Mouse (Mus musculus): ENCODE data around the gene Nfib. TPM values are rescaled to one million over a fixed set of nuclear protein-coding genes. Genes with fewer than 3 reads are reported as not detected.

Gene Nfib
- total RNA-seq, 1 experiment from 2014 or later: 0.10 TPM

DNA sequence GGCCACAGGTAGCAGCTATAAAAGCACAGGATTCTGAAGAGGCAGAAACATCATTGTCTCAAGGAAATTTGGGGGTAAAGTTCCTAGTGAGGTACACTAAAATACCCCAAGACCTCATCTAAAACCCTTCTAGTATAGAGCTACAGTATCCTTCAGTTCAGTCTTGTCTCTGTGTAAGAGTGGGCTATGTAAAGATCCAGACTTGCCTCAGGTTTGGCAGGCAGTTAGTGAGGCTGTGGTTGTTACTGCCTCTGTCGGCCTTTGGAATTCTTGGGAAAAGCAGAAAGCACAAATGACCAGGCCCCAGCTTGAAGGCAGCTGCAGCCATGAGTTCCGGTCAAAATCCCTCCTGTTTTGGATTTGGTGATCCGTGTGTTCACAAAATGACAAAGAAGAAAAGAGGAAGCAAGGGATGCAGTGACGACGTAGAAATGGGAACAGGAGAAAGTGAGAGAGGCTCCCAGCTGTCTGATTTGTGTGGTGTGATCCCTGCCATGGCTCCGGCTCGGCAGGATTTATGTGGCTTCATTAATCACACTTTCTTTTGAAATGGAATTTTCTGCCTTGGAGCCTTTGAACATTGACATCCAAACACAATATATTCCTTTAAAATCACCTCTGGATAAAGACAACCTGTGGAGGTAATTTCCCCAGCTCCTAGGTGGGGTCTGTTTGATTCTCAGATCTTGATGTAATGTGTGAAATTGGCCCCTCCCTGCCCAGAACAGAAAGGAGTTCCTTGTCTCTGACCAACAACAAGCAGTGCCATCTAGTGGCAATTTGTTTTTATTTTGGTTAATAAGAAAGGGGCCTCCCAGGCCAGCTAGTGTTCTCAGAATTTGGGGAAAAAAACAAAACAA, 91.7 kb downstream of the Nfib start:
- ATAC-seq (replicated peaks in 1 of 2; ENCODE audit: insufficient read depth in 1 of 2, low FRiP score in 2 of 2, low TSS enrichment in 1 of 2, low read depth in 1 of 2, poor library complexity in 2 of 2, severe bottlenecking in 2 of 2): peak; percentile 46 to 77; a peak in 3 of 4 replicates

DNA sequence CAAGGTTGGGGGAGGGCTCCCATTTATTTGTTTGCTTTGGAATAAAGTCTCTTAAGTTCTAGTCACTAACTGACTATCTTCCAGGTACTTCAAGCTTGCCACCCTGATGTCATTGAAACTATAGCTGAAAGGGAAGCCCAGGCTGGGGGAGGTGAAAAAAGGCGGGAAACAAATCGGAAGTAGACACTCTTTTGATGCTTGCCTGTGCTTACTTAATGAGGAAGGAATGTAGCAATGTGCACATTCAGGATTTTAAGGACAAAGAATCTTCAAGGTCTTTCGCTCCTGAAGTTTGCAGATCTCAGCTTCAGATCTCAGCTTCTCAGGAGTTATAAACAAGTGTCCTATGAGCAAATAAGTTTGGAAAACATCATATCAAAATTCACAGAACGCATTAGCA, 95.9 kb downstream of the Nfib start:
- no peak for ATAC-seq (replicated peaks in 1 of 2; ENCODE audit: insufficient read depth in 1 of 2, low FRiP score in 2 of 2, low TSS enrichment in 1 of 2, low read depth in 1 of 2, poor library complexity in 2 of 2, severe bottlenecking in 2 of 2)

DNA sequence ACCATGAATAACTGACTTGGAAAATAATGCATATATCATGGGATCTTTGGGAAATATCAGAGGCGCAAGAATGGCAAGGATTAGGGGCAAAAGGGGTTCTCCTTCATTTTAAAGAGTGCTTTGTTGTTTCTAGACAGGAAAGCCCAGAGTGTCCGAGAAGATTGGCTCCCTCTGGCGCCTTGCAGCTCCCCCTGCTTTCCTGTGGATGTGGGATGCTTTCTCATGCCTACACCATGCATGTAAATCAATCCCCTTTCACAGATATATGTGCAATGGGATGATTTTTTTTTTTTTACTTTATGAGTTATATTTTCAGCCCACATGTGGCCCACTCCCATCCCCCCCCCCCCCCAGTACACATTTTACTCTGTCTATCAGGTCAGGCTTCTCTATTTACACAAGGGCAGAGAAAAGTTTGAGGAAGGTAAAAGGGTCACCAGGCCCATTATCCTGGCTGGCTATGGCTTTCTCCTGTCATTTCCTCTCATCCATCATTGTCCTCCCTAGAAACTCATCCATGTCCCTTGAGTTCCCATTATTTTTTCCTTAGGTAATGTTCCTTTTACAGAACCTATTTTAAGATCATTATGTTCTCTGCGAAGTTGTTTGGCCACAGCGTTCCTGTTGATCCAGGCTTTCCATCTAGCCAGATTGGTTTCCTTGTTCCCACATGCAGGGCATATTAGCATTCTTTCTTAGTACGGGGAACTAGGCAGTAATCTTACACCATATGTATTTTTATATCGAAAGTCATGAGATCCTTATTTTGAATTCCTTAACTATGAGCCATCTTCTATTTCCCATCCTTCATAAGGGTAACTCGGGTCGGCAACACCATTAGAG, 96.6 kb downstream of the Nfib start:
- ATAC-seq (replicated peaks in 1 of 2; ENCODE audit: insufficient read depth in 1 of 2, low FRiP score in 2 of 2, low TSS enrichment in 1 of 2, low read depth in 1 of 2, poor library complexity in 2 of 2, severe bottlenecking in 2 of 2): no peak

DNA sequence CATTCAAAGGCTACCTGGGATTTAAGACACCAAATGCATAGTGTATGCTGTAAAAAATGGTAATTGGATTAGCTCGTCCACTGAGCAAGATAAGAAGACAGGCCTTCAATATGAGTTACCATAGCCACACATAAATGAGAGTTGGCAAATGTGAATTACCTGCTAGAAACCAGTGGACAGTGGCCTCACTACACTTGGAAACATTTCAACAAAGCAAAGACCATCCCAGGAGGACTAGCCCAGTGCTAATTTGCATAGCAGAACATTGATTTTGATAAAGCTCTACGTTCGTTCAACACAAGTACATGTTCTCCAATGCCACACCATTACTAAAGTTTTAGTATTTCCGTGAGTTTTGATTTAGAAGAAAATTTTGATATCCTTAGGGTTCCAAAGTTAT, 98.3 kb downstream of the Nfib start:
- no peak for ATAC-seq (replicated peaks in 1 of 2; ENCODE audit: insufficient read depth in 1 of 2, low FRiP score in 2 of 2, low TSS enrichment in 1 of 2, low read depth in 1 of 2, poor library complexity in 2 of 2, severe bottlenecking in 2 of 2)

DNA sequence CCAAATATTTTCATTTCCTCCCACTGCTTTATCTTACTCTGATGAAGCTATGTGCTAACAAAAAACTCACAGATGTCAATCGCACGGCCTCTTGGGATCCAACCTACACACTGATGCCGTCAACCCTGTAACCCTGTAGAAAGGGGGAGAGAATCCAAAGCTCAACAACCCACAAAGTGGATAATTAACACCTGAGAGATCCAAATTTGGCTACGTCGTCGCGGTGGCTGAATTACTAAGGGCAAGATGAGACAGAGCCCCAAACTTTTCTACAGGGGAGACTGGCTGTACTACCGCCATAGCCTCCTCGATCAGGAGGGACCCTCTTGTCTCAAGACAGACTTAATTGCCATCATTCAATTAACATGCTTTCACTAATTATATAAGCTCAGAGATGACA, 99.2 kb downstream of the Nfib start:
- no peak for ATAC-seq (replicated peaks in 1 of 2; ENCODE audit: insufficient read depth in 1 of 2, low FRiP score in 2 of 2, low TSS enrichment in 1 of 2, low read depth in 1 of 2, poor library complexity in 2 of 2, severe bottlenecking in 2 of 2)

DNA sequence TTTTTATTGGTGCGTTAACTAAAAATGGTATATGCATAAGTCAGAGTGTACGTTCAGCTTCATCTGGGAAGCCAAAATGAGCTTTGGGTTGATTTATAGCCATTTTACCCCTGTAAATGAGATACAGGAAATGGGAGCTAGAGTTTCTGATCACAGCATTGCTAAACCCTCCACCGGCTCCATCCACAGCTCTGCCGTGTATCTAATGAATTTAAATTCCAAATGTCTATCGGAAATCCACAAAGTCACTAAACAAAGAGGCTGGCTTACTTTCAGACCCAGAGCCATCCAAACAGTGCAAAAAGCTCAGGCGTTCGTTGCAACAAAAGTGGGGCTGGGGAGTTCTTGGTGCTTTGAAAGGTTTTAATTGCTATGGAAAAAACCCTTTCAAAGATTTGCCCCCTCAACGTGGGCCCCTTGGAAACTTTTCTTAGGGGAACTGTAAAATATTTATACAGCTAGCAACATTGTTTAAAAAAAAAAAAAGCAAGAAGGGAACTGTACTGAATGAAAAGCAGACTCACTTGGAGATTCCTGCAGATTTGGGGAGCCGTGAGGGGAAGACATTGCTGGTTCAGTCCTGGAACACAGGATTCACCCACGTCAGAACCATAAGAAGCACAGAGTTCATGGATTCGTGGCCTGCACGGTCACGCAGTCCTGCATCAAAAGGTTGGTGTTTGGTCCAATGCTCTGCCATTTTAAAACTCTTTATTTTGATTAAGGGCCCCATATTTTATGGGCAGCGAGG, 100.3 kb downstream of the Nfib start:
- ATAC-seq (replicated peaks in 1 of 2; ENCODE audit: insufficient read depth in 1 of 2, low FRiP score in 2 of 2, low TSS enrichment in 1 of 2, low read depth in 1 of 2, poor library complexity in 2 of 2, severe bottlenecking in 2 of 2): no peak

DNA sequence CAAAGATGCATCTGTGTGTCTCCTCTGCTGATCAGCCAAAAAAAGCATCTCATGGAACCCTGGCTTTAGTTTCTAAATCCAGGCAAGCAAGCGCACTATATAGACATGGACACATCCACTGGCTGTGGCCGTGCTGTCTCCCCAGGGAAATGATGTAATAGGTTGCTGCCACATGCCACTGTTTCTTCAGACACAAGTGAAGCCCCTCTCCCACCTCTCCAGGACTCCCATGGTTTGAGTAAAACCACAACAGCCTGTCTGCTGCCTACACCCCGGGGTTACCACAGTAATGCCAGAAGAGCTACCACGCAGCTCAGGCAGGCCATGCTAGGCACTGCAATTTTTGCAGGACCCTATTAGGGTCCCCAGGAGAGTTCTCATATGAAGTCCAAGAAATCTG, 101.0 kb downstream of the Nfib start:
- no peak for ATAC-seq (replicated peaks in 1 of 2; ENCODE audit: insufficient read depth in 1 of 2, low FRiP score in 2 of 2, low TSS enrichment in 1 of 2, low read depth in 1 of 2, poor library complexity in 2 of 2, severe bottlenecking in 2 of 2)

DNA sequence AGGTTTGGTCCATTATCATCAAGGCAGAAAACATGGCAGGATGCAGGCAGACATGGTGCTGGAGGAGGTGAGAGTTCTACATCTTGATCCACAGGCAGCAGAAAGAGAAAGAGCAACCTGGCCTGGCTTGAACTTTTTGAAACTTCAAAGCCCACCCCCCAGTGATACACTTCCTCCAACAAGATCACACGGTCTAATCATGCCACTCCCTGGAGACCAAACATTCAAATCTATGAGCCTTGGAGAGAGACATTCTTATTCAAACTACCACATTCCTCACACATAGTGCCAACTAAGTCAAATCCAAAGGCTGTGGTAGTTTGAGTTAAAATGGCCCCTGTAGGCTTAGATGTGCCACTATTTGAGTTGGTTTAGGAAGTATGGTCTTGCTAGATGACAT, 104.9 kb downstream of the Nfib start:
- no peak for ATAC-seq (replicated peaks in 1 of 2; ENCODE audit: insufficient read depth in 1 of 2, low FRiP score in 2 of 2, low TSS enrichment in 1 of 2, low read depth in 1 of 2, poor library complexity in 2 of 2, severe bottlenecking in 2 of 2)

DNA sequence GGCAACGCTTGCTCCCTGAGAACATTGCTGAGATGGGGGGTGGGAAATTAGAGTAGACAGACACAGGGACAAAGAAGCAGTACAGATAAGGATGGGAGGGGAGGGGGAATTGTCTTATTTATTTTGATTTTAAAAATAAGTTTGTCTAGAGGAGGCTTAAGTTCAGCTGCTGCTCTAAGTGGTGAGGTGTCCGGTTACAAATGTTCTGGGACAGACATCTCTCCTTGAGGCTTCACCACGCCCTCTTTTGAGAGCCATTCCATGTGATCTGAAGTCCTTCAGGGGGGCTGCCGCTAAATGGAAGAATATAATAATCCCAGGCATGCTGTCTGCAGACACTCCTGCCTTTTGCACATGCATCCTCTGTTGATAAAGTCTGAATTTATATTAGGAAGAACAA, 107.1 kb downstream of the Nfib start:
- no peak for ATAC-seq (replicated peaks in 1 of 2; ENCODE audit: insufficient read depth in 1 of 2, low FRiP score in 2 of 2, low TSS enrichment in 1 of 2, low read depth in 1 of 2, poor library complexity in 2 of 2, severe bottlenecking in 2 of 2)

DNA sequence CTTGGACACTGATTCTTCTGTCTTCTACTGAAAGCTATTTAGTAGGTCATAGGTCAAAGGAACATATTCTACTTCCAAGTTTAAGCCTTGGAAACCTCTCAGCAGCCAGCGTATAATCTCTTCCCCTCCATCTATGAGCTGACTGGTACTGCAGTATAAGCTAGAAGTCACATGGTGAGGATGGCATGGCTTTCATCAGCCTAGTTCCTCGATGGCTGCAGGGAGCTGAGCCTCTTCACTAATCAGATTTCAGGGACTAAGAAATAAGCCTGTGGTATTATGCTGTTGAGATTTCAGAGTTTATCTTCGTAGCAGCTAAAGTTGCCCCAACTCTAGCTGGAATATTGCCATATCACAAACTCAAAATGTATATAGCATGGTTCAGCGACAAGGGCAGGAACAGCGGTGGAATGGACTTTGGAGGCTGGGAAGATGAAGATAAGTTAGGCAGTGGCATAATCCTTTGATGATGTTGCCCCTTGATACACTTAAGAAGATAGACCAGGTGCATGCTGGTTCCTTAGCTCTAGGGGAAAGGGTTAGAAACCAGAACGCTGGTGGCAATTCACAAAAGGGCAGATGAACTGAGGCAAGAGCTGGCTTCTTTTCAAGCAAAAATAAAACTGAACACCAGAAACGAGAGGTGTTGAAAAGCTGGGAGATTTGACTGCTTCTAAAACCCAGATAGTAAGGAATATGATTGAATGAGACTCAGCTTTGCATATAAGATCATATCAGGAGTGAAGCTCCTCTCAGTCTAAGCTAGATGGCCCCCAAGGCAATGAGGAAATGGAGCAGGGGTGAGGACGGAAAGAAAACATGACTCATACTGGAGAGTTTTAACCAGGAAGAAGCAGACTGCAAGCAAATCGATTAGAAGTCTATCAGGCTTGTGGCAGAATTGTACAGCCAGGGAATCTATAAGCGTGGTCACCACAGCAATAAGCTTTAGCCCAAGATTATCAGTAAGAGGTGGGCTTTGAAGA, 111.6 kb downstream of the Nfib start:
- no peak for ATAC-seq (replicated peaks in 1 of 2; ENCODE audit: insufficient read depth in 1 of 2, low FRiP score in 2 of 2, low TSS enrichment in 1 of 2, low read depth in 1 of 2, poor library complexity in 2 of 2, severe bottlenecking in 2 of 2)

DNA sequence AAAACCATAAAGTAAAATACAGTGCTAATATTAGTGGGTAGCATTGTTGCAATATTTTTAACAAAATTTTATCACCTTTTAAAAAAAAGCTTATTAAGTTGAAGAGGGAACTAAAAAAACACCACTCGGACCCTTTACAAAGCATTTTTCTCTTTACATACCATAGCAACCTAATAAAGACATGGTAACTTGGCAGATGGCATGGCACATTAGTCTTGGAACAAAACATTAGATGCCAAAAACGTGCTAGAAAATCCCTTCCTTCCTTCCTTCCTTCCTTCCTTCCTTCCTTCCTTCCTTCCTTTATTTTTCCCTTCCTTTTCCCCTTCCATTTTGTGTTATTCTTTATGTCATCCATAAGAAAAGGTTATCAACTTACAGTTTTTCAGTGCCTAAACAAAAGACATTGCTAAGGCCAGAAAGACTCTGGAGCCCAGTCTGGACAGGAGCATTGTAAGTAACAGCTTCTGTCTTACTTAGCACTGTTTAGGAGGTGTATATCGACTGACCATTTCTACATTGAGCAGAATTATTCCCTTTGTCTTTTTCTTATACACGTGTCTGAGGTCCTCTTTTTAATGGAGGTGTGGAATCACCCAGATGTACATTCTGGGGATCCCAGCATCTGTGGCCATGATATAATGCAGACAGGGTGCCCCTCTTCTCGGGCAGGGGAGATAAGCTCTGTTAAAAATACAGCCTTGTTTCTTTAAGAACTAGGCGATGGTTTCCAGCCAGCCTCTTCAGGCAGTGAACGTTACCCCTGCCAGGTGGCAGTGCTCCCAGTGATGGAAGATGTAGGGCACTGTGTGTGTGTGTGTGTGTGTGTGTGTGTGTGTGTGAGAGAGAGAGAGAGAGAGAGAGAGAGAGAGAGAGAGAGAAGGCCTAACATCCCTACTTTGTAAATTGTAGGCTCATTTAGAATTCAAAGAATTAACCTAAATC, 113.2 kb downstream of the Nfib start:
- no peak for ATAC-seq (replicated peaks in 1 of 2; ENCODE audit: insufficient read depth in 1 of 2, low FRiP score in 2 of 2, low TSS enrichment in 1 of 2, low read depth in 1 of 2, poor library complexity in 2 of 2, severe bottlenecking in 2 of 2)

DNA sequence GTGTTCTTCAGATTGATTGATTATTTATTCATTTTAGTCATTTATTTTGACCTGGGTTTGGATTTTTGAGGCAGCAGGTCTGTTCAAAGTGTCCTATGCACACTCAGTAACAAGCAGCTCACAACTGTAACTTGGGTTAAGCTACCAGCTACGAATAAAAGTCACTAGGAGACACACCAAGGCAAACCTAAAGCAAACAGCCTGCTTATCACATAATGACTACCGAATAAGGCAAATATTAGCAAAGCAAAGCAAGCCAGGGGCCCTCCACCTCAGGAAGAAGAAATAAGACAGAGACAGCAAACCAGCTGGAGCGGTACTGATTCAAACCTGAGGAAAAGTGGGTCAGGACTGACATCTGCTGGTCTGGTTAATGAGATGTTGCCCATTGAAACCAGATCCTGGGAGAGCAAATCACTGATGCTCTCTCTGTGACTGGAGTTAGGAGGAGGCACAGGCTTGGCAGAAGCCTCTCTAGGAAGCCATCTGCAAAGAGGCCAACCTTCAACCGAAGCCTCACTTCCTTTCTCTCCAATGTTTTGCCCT, 116.1 kb downstream of the Nfib start:
- ATAC-seq (replicated peaks in 1 of 2; ENCODE audit: insufficient read depth in 1 of 2, low FRiP score in 2 of 2, low TSS enrichment in 1 of 2, low read depth in 1 of 2, poor library complexity in 2 of 2, severe bottlenecking in 2 of 2): no peak

DNA sequence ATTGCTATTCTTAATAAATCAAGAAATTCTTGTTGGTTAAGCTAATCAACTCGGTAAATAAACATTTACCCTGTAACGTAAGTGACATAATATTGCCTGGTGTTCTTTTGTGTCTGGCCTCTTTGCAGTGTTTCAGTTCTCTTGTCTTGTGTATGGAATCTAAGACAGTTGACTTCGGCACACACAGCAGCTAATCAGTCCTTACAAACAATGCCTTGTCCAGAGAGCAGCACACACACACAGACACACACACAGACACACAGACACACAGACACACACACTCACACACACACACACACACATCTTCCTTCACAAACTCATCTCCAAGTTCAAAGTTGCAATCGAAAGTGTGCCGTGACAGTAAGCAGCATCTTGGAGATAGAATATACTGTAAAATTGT, 116.8 kb downstream of the Nfib start:
- no peak for ATAC-seq (replicated peaks in 1 of 2; ENCODE audit: insufficient read depth in 1 of 2, low FRiP score in 2 of 2, low TSS enrichment in 1 of 2, low read depth in 1 of 2, poor library complexity in 2 of 2, severe bottlenecking in 2 of 2)

DNA sequence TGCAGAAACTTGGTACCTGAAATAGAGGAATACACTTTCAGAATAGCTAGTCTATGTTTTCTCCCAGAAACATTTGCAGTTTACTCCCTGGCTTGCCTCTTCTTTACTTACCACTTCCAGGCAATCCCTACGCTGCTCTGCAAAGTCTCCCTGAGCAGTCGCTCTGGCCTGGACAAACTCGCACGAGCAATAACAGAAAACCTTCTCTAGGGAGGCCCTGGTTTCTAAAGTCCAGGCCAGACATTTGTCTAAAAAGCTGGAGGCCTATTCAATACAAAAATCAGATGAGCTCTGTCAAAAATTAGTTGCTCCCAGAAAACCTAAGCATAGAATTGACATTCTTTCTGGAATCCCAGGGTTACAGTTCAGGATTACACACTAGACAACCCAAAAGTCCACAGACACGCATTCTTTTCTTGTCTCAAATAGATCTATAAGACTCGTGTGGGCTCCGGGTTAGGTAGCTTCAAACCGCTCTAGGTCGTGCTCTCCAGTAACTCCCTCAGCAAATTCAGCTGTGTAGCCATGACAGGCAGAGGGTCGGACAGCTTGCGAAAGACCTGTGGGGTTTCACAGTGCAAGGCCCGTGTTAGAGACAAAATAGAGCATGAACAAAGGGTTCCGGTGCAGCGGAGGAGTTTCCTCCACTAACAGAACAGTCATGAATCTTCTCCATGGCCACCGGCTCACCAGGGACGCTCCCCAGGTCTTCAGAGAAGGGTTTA, 118.2 kb downstream of the Nfib start:
- ATAC-seq (replicated peaks in 1 of 2; ENCODE audit: insufficient read depth in 1 of 2, low FRiP score in 2 of 2, low TSS enrichment in 1 of 2, low read depth in 1 of 2, poor library complexity in 2 of 2, severe bottlenecking in 2 of 2): no peak

DNA sequence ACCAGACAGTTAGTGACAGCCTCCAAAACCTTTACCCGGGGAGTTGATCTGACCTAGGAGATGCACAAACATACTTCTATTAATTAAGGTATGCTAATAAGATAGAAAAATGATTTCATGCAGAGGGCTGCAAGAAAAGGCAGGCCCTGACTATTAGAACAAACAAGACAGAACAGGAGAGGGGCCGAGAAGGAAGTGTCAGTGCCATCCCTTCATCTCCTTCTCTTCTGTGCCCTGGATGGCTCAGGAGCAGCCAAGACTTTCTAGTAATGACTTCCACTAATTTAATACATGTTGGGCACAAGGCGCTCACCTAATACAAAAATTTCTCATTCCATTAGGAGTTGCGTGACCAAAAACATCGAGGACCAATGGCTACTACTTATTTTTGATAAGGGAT, 118.9 kb downstream of the Nfib start:
- ATAC-seq (replicated peaks in 1 of 2; ENCODE audit: insufficient read depth in 1 of 2, low FRiP score in 2 of 2, low TSS enrichment in 1 of 2, low read depth in 1 of 2, poor library complexity in 2 of 2, severe bottlenecking in 2 of 2): no peak
